Mouse (Mus musculus) CH12.LX (cell line): ENCODE data around the gene Abhd11. TPM values are rescaled to one million over a fixed set of nuclear protein-coding genes. Genes with fewer than 3 reads are reported as not detected.

Experiments used
- DNase-seq: peaks from one replicate; pipeline ENCODE4 v3.0.0-alpha.2; 2013; ENCODE audit errors: extremely low read depth
- H3K27ac ChIP-seq: 2 replicates; pipeline ENCODE4 v1.5.1; 2012; ENCODE audit warnings: low read depth, mild to moderate bottlenecking, control low read depth, moderate library complexity; ENCODE audit not compliant: insufficient read depth
- H3K27me3 ChIP-seq: replicated peaks from 2 replicates; pipeline ENCODE3; 2012; ENCODE audit warnings: inconsistent platforms
- H3K36me3 ChIP-seq, 2 experiments: replicated peaks in 1 of 2; 2 replicates each; pipeline versions ENCODE3 to v1.6.1; 2012; ENCODE audit warnings: inconsistent platforms in 1 of 2, low read length in 1 of 2, mild to moderate bottlenecking in 1 of 2, mixed read lengths in 1 of 2, moderate library complexity in 1 of 2; ENCODE audit not compliant: control insufficient read depth in 1 of 2, insufficient read depth in 1 of 2
- H3K4me1 ChIP-seq, 2 experiments: 2 replicates each; pipeline ENCODE4 v1.6.1; 2012; ENCODE audit warnings: inconsistent platforms in 1 of 2, moderate library complexity in 1 of 2; ENCODE audit not compliant: insufficient read depth in 2 of 2, control insufficient read depth in 1 of 2
- H3K4me2 ChIP-seq: 2 replicates; pipeline ENCODE4 v1.6.1; 2012; ENCODE audit warnings: low read depth, mild to moderate bottlenecking, control low read depth; ENCODE audit not compliant: poor library complexity, insufficient read depth, severe bottlenecking
- H3K4me3 ChIP-seq, 3 experiments: fragments of 150-350 bp in 1 of 3; sonication (generic) in 1 of 3; replicated peaks in 1 of 3; 2 replicates each; pipeline versions ENCODE3 to v1.5.1; 2011 to 2012; ENCODE audit warnings: low read depth in 2 of 3, low read length in 2 of 3, mild to moderate bottlenecking in 2 of 3, moderate library complexity in 2 of 3, control low read depth in 1 of 3, improper control_type of control experiment in 1 of 3, inconsistent platforms in 1 of 3, mixed read lengths in 1 of 3; ENCODE audit not compliant: poor library complexity in 1 of 3
- H3K79me2 ChIP-seq: replicated peaks from 2 replicates; pipeline ENCODE4 v1.6.1; 2012; ENCODE audit warnings: mild to moderate bottlenecking, moderate library complexity; ENCODE audit not compliant: control insufficient read depth, poor library complexity, insufficient read depth, severe bottlenecking; ENCODE audit errors: extremely low read depth
- H3K9ac ChIP-seq: 2 replicates; pipeline ENCODE4 v1.6.1; 2012; ENCODE audit warnings: low read depth, mild to moderate bottlenecking, control low read depth, moderate library complexity; ENCODE audit not compliant: insufficient read depth
- H3K9me3 ChIP-seq: replicated peaks from 2 replicates; pipeline ENCODE3; 2012; ENCODE audit warnings: low read length, inconsistent platforms, mixed read lengths
- BHLHE40 ChIP-seq: IDR thresholded peaks from 2 replicates; pipeline ENCODE4 v1.6.1; 2011; ENCODE audit warnings: mild to moderate bottlenecking, low read depth, low read length, improper control_type of control experiment
- CTCF ChIP-seq, 2 experiments: IDR thresholded peaks in 1 of 2; conservative IDR thresholded peaks in 1 of 2; 2 replicates each; pipeline ENCODE4 v1.5.1; 2011 to 2012; ENCODE audit warnings: low read depth in 2 of 2, low read length in 2 of 2, improper control_type of control experiment in 1 of 2, inconsistent platforms in 1 of 2, mild to moderate bottlenecking in 1 of 2, moderate library complexity in 1 of 2
- E2F4 ChIP-seq: IDR thresholded peaks from 2 replicates; pipeline ENCODE4 v1.6.1; 2011; ENCODE audit warnings: low read depth, low read length, improper control_type of control experiment; ENCODE audit not compliant: insufficient replicate concordance
- ELF1 ChIP-seq: IDR thresholded peaks from 2 replicates; pipeline ENCODE4 v1.6.1; 2014; ENCODE audit warnings: low read depth, mild to moderate bottlenecking, inconsistent platforms, low read length, improper control_type of control experiment
- HCFC1 ChIP-seq: IDR thresholded peaks from 2 replicates; pipeline ENCODE4 v1.6.1; 2012; ENCODE audit warnings: low read depth, mild to moderate bottlenecking, inconsistent platforms, low read length, improper control_type of control experiment
- IRF4 ChIP-seq: IDR thresholded peaks from 2 replicates; pipeline ENCODE4 v1.6.1; 2014; ENCODE audit warnings: low read depth, mild to moderate bottlenecking, inconsistent platforms, low read length, improper control_type of control experiment
- JUN ChIP-seq: IDR thresholded peaks from 2 replicates; pipeline ENCODE4 v1.6.1; 2011; ENCODE audit warnings: low read depth, mild to moderate bottlenecking, low read length, improper control_type of control experiment, moderate library complexity; ENCODE audit not compliant: insufficient read depth
- MAFK ChIP-seq: IDR thresholded peaks from 2 replicates; pipeline ENCODE4 v1.6.1; 2011; ENCODE audit warnings: low read length, improper control_type of control experiment; ENCODE audit not compliant: insufficient replicate concordance
- MAX ChIP-seq: IDR thresholded peaks from 2 replicates; pipeline ENCODE4 v1.6.1; 2011; ENCODE audit warnings: low read length, improper control_type of control experiment
- MAZ ChIP-seq: IDR thresholded peaks from 2 replicates; pipeline ENCODE4 v1.6.1; 2012; ENCODE audit warnings: low read depth, mild to moderate bottlenecking, inconsistent platforms, low read length, improper control_type of control experiment, moderate library complexity
- MXI1 ChIP-seq: IDR thresholded peaks from 2 replicates; pipeline ENCODE4 v1.6.1; 2011; ENCODE audit warnings: mild to moderate bottlenecking, low read depth, low read length, improper control_type of control experiment
- NELFE ChIP-seq: IDR thresholded peaks from 2 replicates; pipeline ENCODE4 v1.6.1; 2011; ENCODE audit warnings: low read depth, low read length, improper control_type of control experiment
- PAX5 ChIP-seq: IDR thresholded peaks from 2 replicates; pipeline ENCODE4 v1.6.1; 2012; ENCODE audit warnings: low read length, inconsistent platforms, mixed read lengths
- RCOR1 ChIP-seq: conservative IDR thresholded peaks from 2 replicates; pipeline ENCODE4 v1.6.1; 2012; ENCODE audit warnings: low read depth, mild to moderate bottlenecking, inconsistent platforms, low read length, improper control_type of control experiment
- SIN3A ChIP-seq: IDR thresholded peaks from 2 replicates; pipeline ENCODE4 v1.6.1; 2012; ENCODE audit warnings: low read length, improper control_type of control experiment, inconsistent platforms
- TBP ChIP-seq: conservative IDR thresholded peaks from 2 replicates; pipeline ENCODE4 v1.6.1; 2011; ENCODE audit warnings: low read depth, low read length, improper control_type of control experiment
- USF1 ChIP-seq: IDR thresholded peaks from 2 replicates; pipeline ENCODE4 v1.6.1; 2014; ENCODE audit warnings: low read depth, mild to moderate bottlenecking, inconsistent platforms, low read length, improper control_type of control experiment
- USF2 ChIP-seq: conservative IDR thresholded peaks from 2 replicates; pipeline ENCODE4 v1.6.1; 2011; ENCODE audit warnings: low read depth, low read length, improper control_type of control experiment
- ZC3H11A ChIP-seq: IDR thresholded peaks from 2 replicates; pipeline ENCODE4 v1.6.1; 2012; ENCODE audit warnings: low read depth, mild to moderate bottlenecking, inconsistent platforms, low read length, improper control_type of control experiment
- ZMIZ1 ChIP-seq: IDR thresholded peaks from 2 replicates; pipeline ENCODE4 v1.6.1; 2012; ENCODE audit warnings: low read depth, mild to moderate bottlenecking, inconsistent platforms, low read length, improper control_type of control experiment
- ZNF384 ChIP-seq: IDR thresholded peaks from 2 replicates; pipeline ENCODE4 v1.6.1; 2012; ENCODE audit warnings: low read depth, low read length, improper control_type of control experiment, inconsistent platforms
- dilution Hi-C: fragments of 300-500 bp; cut with MboI; formaldehyde crosslinking; loops from 2 replicates; pipeline ENCODE4 v1.14.3; 2020; ENCODE audit warnings: low sequenced_read_pairs; ENCODE audit not compliant: extremely low pct_unique_long_range_greater_than_20kb, extremely low pct_ligation_motif_present
- in situ Hi-C: fragments of 300-500 bp; cut with MboI; formaldehyde crosslinking; loops from 3 replicates; pipeline ENCODE4 v1.14.3; 2019; ENCODE audit warnings: low sequenced_read_pairs, low pct_ligation_motif_present, low pct_unique_long_range_greater_than_20kb, mixed read lengths
- polyA plus RNA-seq: library from polyadenylated mRNA; unstranded; fragments of >175 nt; gene quantifications from 2 replicates; pipeline ENCODE4 v1.2.1, GENCODE M21; 2012; ENCODE audit warnings: low read depth; ENCODE audit not compliant: insufficient read length
- total RNA-seq, 2 experiments: library from RNA; depleted of rRNA; stranded (reverse); fragments of 300-350 nt in 1 of 2; fragments of >200 nt in 1 of 2; gene quantifications; 2 replicates each; pipeline ENCODE4 v1.2.3; 2012 to 2014

The Abhd11 gene
- total and polyA plus RNA-seq, 3 experiments: 32.1 to 36.6 (median 36.0) TPM

DNA sequence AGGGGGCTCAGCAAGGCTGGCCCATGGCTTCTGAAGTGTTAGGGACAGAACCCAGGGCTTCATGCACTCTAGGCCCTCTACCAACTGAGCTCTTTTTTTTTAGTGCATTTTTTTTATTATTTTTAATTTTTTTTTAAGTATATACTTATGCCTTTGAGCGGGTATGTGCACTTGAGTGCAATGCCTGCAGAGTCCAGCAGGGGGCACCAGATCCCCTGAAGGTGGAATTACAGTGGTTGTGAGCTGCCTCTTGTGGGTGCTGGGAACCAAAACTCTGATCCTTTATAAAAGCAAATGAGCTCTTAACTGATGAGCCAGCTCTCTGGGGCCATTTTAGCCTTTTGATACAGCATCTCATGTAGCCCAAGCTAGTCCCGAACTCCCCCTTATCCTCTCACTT, 25.6 kb downstream of the Abhd11 start:
- peak in 1 of 2 experiments; percentile 30; a peak in 1 of 4 replicates for TF ChIP-seq CTCF (conservative IDR thresholded peaks at IDR 0.05 in 1 of 2, IDR thresholded peaks at IDR 0.05 in 1 of 2; ENCODE audit: low read depth in 2 of 2, low read length in 2 of 2)
- TF ChIP-seq NELFE: no peak
- no peak for TF ChIP-seq HCFC1
- TF ChIP-seq E2F4: no peak
- TF ChIP-seq ZC3H11A: no peak
- Histone ChIP-seq H3K9me3 (peaks cover 7% of the 10 kb centered on the region), H3K9ac (no peak overlapping the region), H3K27me3 (no peaks in the 10 kb centered on the region), H3K36me3 (peaks cover 0 to 28% of the 10 kb centered on the region in 2 experiments), H3K4me3 (no peak overlapping the region), H3K79me2 (no peaks in the 10 kb centered on the region), H3K4me1 (0 out of 4 replicates have a peak, but pooled peaks cover 0 to 2% of the 10 kb centered on the region in 2 experiments), H3K4me2 (no peak overlapping the region), H3K27ac (no peak overlapping the region)
- dilution Hi-C loops: no loop called here
- DNase-seq: no peak
- in situ Hi-C loops: no loop called here

GRCm38 (mm10) chr5:135035608-135036359, 26.8 kb downstream of the Abhd11 start:
- peaks cover 7% of the 10 kb centered on the region for H3K9me3 ChIP-seq
- H3K27ac ChIP-seq: no peak overlapping the region
- peaks cover 0 to 34% of the 10 kb centered on the region in 2 experiments for H3K36me3 ChIP-seq
- H3K4me3 ChIP-seq: no peak overlapping the region
- TF ChIP-seq USF1 (no peak), MXI1 (no peak), TBP (no peak), PAX5 (no peak), NELFE (no peak), ZNF384 (no peak), MAX (no peak), USF2 (no peak), BHLHE40 (no peak), RCOR1 (no peak), IRF4 (no peak), E2F4 (no peak), ZMIZ1 (no peak), MAZ (no peak), ELF1 (no peak), MAFK (no peak), JUN (no peak), SIN3A (no peak)
- no peaks in the 10 kb centered on the region for H3K27me3 ChIP-seq
- no peaks in the 10 kb centered on the region for H3K79me2 ChIP-seq
- dilution Hi-C loops: no loop called here
- no peak for DNase-seq
- in situ Hi-C loops: no loop called here
- H3K4me1 ChIP-seq: 0 out of 4 replicates have a peak, but pooled peaks cover 0 to 2% of the 10 kb centered on the region in 2 experiments
- H3K9ac ChIP-seq: no peak overlapping the region
- H3K4me2 ChIP-seq: no peak overlapping the region
